Mouse (Mus musculus) spleen, adult 18-20 months (tissue): Measurements from ENCODE around the gene Olfr123.

Experiments
- DNase-seq, 2 experiments: peaks; one replicate each; pipeline ENCODE4 v3.0.0; 2022; ENCODE audit warnings: mixed read lengths in 2 of 2

Gene Olfr123

GRCm38 (mm10) chr17:37793229-37793628 is at the start of gene Olfr123:
TSS of gene Olfr123 (plus strand) at chr17:37793529.
- DNase-seq, result no peak

- DNase-seq, result no peak
Measured at GRCm38 (mm10) chr17:37768307-37768706, 25.0 kb upstream of the Olfr123 start, which contains the start of gene Olfr122. TSS of gene Olfr122 (plus strand) at chr17:37768607.

GRCm38 (mm10) chr17:37799588-37799987 is 6.3 kb downstream of the Olfr123 start, which contains the start of gene Olfr124:
TSS of gene Olfr124 (plus strand) at chr17:37799888.
- DNase-seq, result no peak

- DNase-seq, result no peak
Measured at GRCm38 (mm10) chr17:37832649-37833048, 39.3 kb downstream of the Olfr123 start, which contains the start of gene Olfr125. TSS of gene Olfr125 (plus strand) at chr17:37832949.

- DNase-seq, result no peak
Measured at GRCm38 (mm10) chr17:37847183-37847582, 53.9 kb downstream of the Olfr123 start, which contains the start of gene Olfr126. TSS of gene Olfr126 (plus strand) at chr17:37847483.
